Mouse (Mus musculus) liver, embryonic 12.5 days (tissue): ENCODE results near the gene Spdye4c. TPM values are rescaled to one million over a fixed set of nuclear protein-coding genes. Genes with fewer than 3 reads are reported as not detected.

ENCODE experiments used
- ATAC-seq: fragments of 200-750 bp; cut with Nextera tagmentation; 2 replicates; pipeline ENCODE4 v1.8.0; 2017; ENCODE audit warnings: moderate number of reproducible peaks, mild to moderate bottlenecking, moderate library complexity
- H3K27ac ChIP-seq: fragments of 300-500 bp; sonication (generic); 2 replicates; pipeline ENCODE4 v1.5.1; 2016; ENCODE audit warnings: mild to moderate bottlenecking
- H3K27me3 ChIP-seq: fragments of 300-500 bp; sonication (generic); replicated peaks from 2 replicates; pipeline ENCODE4 v1.6.1; 2016; ENCODE audit warnings: mild to moderate bottlenecking, moderate library complexity
- H3K36me3 ChIP-seq: fragments of 300-500 bp; sonication (generic); 2 replicates; pipeline ENCODE4 v1.6.1; 2016; ENCODE audit warnings: mild to moderate bottlenecking, moderate library complexity
- H3K4me1 ChIP-seq: fragments of 300-500 bp; sonication (generic); 2 replicates; pipeline ENCODE4 v1.6.1; 2016
- H3K4me2 ChIP-seq: fragments of 300-500 bp; sonication (generic); 2 replicates; pipeline ENCODE4 v1.6.1; 2016; ENCODE audit warnings: mild to moderate bottlenecking, moderate library complexity
- H3K4me3 ChIP-seq: fragments of 300-500 bp; sonication (generic); 2 replicates; pipeline ENCODE4 v1.5.1; 2016; ENCODE audit warnings: mild to moderate bottlenecking, moderate library complexity
- H3K9ac ChIP-seq: fragments of 300-500 bp; sonication (generic); 2 replicates; pipeline ENCODE4 v1.6.1; 2016; ENCODE audit warnings: mild to moderate bottlenecking, moderate library complexity
- H3K9me3 ChIP-seq: fragments of 300-500 bp; sonication (generic); replicated peaks from 2 replicates; pipeline ENCODE4 v1.6.1; 2016; ENCODE audit warnings: mild to moderate bottlenecking, moderate library complexity
- WGBS: fragments of 180-500 bp; shearing (Covaris S2); methylation state at CpG from one replicate; pipeline ENCODE4 v1.1.7; 2016; ENCODE audit not compliant: insufficient replicate concordance; 5-methylcytosine and 5-hydroxymethylcytosine counted together
- polyA plus RNA-seq: library from polyadenylated mRNA; unstranded; fragments of >200 nt; fragmentation: Nextera tagmentation; extraction: Ambion mirVana; gene quantifications from 2 replicates; pipeline ENCODE4 v1.2.1, GENCODE M21; 2016

Spdye4c gene
- polyA plus RNA-seq, 1 experiment from 2014 or later = not detected

DNA sequence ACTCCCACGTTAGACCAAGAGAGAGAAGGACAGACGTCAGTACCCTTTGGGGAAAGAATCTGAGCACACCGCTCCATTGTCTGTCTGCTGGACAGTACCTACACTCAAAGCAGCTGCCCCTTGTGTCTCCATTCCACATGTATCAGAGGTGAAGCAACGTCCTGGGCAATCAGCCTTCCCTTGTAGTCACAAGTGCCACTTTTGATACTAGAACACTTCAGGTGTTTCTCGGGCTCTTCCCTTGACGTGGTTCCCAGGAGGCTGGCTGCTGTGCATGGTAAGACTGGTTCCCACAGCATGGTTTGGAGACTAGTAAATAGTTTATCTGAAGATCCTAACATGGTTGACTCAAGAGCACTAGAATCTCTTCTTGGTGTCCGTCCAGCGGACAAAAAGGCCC, 20.2 kb downstream of the Spdye4c start:
- Histone ChIP-seq H3K9ac (no peak overlapping the region), H3K4me1 (peaks cover 5% of the 10 kb centered on the region; the same call in 1 of the 2 replicates), H3K4me2 (no peak overlapping the region), H3K36me3 (peaks cover 63% of the 10 kb centered on the region), H3K4me3 (no peak overlapping the region), H3K27ac (no peak overlapping the region), H3K9me3 (no peaks in the 10 kb centered on the region), H3K27me3 (no peaks in the 10 kb centered on the region)
- WGBS = 88% methylated on average over 8 of the region's 8 CpGs
- no peak for ATAC-seq

DNA sequence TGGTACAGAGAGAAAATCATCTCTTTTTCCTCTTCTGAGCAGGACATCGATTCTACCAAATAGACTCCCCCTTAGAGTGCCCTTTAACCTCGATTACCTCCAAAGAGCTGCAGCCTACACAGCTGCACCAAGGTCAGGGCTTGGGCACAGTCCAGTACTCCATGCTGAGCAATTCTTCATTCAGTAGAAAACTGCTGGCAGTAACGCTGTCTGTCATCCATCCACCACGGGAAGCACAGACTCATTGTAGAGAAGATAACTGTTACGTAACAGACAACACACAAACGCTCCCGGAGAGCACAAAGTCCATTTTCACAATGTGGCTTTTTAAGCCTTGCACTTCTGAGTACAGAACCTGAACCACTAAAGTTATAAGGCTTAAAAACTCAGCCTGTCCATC, 21.3 kb downstream of the Spdye4c start:
- ATAC-seq = peak; percentile 72
- Histone ChIP-seq H3K4me3 (no peak overlapping the region), H3K4me1 (peaks cover 5% of the 10 kb centered on the region; the same call in 1 of the 2 replicates), H3K36me3 (peaks cover 72% of the 10 kb centered on the region), H3K27ac (0 out of 2 replicates have a peak overlapping the region, but pooled peaks have one; percentile 30), H3K9ac (no peak overlapping the region), H3K4me2 (no peak overlapping the region), H3K27me3 (no peaks in the 10 kb centered on the region), H3K9me3 (no peaks in the 10 kb centered on the region)
- WGBS = 73% methylated on average over 7 of the region's 7 CpGs

DNA sequence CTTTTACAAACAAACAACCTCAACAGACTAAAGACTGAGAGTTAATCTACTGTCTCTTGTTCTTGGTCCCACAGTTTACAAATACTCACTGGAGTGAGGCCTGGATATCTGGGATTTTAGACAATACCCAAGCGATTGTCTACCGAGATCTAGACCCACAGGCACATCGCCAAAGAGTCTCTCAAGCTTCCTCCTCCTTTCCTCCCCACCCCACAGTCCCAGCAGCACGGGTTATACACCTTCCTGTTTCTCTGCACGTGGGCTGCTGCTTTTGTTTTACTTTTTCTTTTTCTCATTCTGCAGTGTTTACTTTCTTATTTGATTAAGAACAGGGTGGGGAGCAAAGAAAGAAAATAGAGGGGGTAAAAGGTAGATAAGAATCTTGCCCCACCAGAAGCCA, 22.4 kb downstream of the Spdye4c start:
- no peak overlapping the region for H3K9ac ChIP-seq
- ATAC-seq = no peak
- H3K4me2 ChIP-seq = no peak overlapping the region
- WGBS = 61% methylated on average over 5 of the region's 5 CpGs
- no peaks in the 10 kb centered on the region for H3K9me3 ChIP-seq
- no peak overlapping the region for H3K4me3 ChIP-seq
- H3K36me3 ChIP-seq = peaks cover 83% of the 10 kb centered on the region
- H3K4me1 ChIP-seq = peaks cover 5% of the 10 kb centered on the region; the same call in 1 of the 2 replicates
- no peaks in the 10 kb centered on the region for H3K27me3 ChIP-seq
- no peak overlapping the region for H3K27ac ChIP-seq

DNA sequence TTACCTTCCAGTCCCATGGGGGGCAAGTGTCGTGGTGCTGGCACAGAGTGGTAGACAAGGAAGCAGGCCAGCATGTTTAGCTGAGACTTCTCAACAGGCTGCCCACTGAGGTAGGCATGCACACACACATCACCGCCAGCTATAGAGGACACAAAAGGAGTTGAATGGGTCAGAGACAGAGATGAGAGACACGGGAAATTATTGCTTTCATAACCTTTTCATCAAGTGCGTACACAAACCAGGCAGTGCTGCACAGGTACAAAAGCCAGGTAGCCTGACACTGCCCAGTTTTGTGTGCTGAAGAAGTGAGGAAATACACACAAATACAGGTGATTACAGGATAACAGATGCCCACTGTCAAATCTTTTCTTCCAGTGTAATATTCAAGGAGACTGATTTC, 24.4 kb downstream of the Spdye4c start:
- Histone ChIP-seq H3K27ac (no peak overlapping the region), H3K4me3 (no peak overlapping the region), H3K4me2 (no peak overlapping the region), H3K27me3 (no peaks in the 10 kb centered on the region), H3K9me3 (no peaks in the 10 kb centered on the region), H3K9ac (no peak overlapping the region), H3K4me1 (peaks cover 5% of the 10 kb centered on the region; the same call in 1 of the 2 replicates), H3K36me3 (peaks cover 92% of the 10 kb centered on the region)
- 85% methylated on average over 4 of the region's 4 CpGs for WGBS
- no peak for ATAC-seq

DNA sequence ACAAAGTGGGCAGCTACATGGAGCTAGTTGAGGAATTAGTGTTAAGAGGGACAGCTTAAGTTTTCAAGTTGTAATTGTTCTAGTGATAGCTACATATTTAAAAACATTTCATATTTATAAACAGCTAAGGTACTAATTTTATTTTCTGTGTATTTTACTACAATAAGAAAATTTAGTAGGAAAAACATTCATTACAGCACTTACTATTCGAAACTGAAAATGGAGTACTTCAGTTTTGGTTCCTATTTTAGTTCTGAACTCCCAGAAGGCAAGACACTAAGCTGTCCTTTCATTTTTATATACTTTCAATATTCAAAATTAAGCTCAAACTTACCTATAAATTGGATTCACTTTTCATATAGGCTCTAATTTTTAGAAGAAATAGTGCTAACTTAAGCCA, 29.6 kb downstream of the Spdye4c start:
- H3K9me3 ChIP-seq = no peaks in the 10 kb centered on the region
- no peaks in the 10 kb centered on the region for H3K4me1 ChIP-seq
- peaks cover 92% of the 10 kb centered on the region for H3K36me3 ChIP-seq
- H3K27me3 ChIP-seq = no peaks in the 10 kb centered on the region
- H3K9ac ChIP-seq = no peak overlapping the region
- H3K27ac ChIP-seq = no peak overlapping the region
- ATAC-seq = no peak
- no peak overlapping the region for H3K4me2 ChIP-seq
- WGBS = 84% methylated on average over 1 of the region's 1 CpGs
- no peak overlapping the region for H3K4me3 ChIP-seq

Other genes starting within 250 kb of the Spdye4c start
- 53.1 and 53.7 TPM in 2 replicates for gene Anapc1, start 96.2 kb downstream of the Spdye4c start, polyA plus RNA-seq
- 3.6 TPM in 2 replicates for gene Mertk, start 107.7 kb downstream of the Spdye4c start, polyA plus RNA-seq
- gene Tmem87b, start 226.9 kb downstream of the Spdye4c start, polyA plus RNA-seq = 9.5 and 9.9 TPM in 2 replicates